12 mouse cellular contexts compared by ENCODE assay signal in genomic region chr1:86406914-86407313, GRCm38 (mm10). TPM values are rescaled to one million over a fixed set of nuclear protein-coding genes. Genes with fewer than 3 reads are reported as not detected.
DNase-seq lines count a peak whose midpoint lies in the region; ATAC-seq and TF ChIP-seq lines count a peak whose summit lies in the region.
"Had no signal": no experiment of that assay in that cellular context is flagged by ENCODE, and none has a peak within 500 bp of the region (broad histone marks: within the 10 kb centered on the region; RNA-seq: fewer than 3 reads in every experiment).

No protein-coding gene starts in this region.

- peak; percentile 41 for DNase-seq in thymus, postnatal 25 days
- DNase-seq in thymus, adult 18-20 months = no peak
- DNase-seq in heart, postnatal 4 days = peak; percentile 46
- DNase-seq in liver, postnatal 0 days = peak; percentile 81
- peak; percentile 17 for DNase-seq in yolk sac, embryonic 10.5 days (ENCODE audit: low spot score)
- DNase-seq in cerebellum, postnatal 14 days = no peak
- no peak for DNase-seq in ovary, adult 18-20 months (ENCODE audit: low spot score)
- DNase-seq in ovary, postnatal 10 days (ENCODE audit: low spot score) = no peak
- DNase-seq: right cerebral cortex, postnatal 25 days had no signal

- no peaks in the 10 kb centered on the region for H3K36me3 ChIP-seq in liver, postnatal 0 days (replicated peaks; ENCODE audit: insufficient read depth, low read length)
- H3K36me3 ChIP-seq: embryonic facial prominence, embryonic 13.5 days; midbrain, embryonic 10.5 days had no signal

- H3K27ac ChIP-seq in liver, postnatal 0 days (ENCODE audit: low read depth) = peak overlapping the region; percentile 82
- H3K27ac ChIP-seq: embryonic facial prominence, embryonic 13.5 days; midbrain, embryonic 10.5 days had no signal

- H3K9me3 ChIP-seq in liver, postnatal 0 days (ENCODE audit: low read length) = 0 out of 2 replicates have a peak, but pooled peaks cover 3% of the 10 kb centered on the region
- H3K9me3 ChIP-seq: embryonic facial prominence, embryonic 13.5 days; midbrain, embryonic 10.5 days had no signal

- no peak for TF ChIP-seq CTCF in liver, postnatal 0 days (IDR thresholded peaks at IDR 0.05; ENCODE audit: low read depth)

- ATAC-seq in liver, postnatal 0 days = peak; percentile 96

- H3K4me1 ChIP-seq in liver, postnatal 0 days (ENCODE audit: insufficient read depth) = peaks cover 14% of the 10 kb centered on the region; the same call in 1 of the 2 replicates

- TF ChIP-seq EP300 in liver, postnatal 0 days (IDR thresholded peaks at IDR 0.05; ENCODE audit: low read depth) = no peak

- no peak overlapping the region for H3K4me3 ChIP-seq in liver, postnatal 0 days (ENCODE audit: low read depth, low read length)
- H3K4me3 ChIP-seq: embryonic facial prominence, embryonic 13.5 days; midbrain, embryonic 10.5 days had no signal

- H3K9ac ChIP-seq in liver, postnatal 0 days (replicated peaks) = no peak overlapping the region
- H3K9ac ChIP-seq: embryonic facial prominence, embryonic 13.5 days had no signal

- no peak overlapping the region for H3K4me2 ChIP-seq in liver, postnatal 0 days (ENCODE audit: low read depth, low read length)
- H3K4me2 ChIP-seq: embryonic facial prominence, embryonic 13.5 days had no signal

- H3K27me3 ChIP-seq in liver, postnatal 0 days (ENCODE audit: insufficient read depth, low read length) = no peaks in the 10 kb centered on the region
- H3K27me3 ChIP-seq: embryonic facial prominence, embryonic 13.5 days had no signal

- WGBS in liver, postnatal 0 days (ENCODE audit: insufficient replicate concordance) = 29% methylated on average over 8 of the region's 8 CpGs

RNA-seq across cellular contexts. Expression of gene Nmur1, which starts 19.1 kb away (rescaled TPM):
- not detected for total RNA-seq in heart, postnatal 4 days (2021)
- polyA plus RNA-seq in liver, postnatal 0 days (2015; fragmentation: Nextera tagmentation; extraction: Ambion mirVana) = not detected in 2 replicates
- polyA plus RNA-seq: embryonic facial prominence, embryonic 13.5 days; intestine, embryonic 14.5 days; midbrain, embryonic 10.5 days had no signal

RNA-seq across cellular contexts. Expression of gene Tex44, which starts 19.2 kb away (rescaled TPM):
- total RNA-seq in heart, postnatal 4 days (2021) = not detected
- not detected in 2 replicates for polyA plus RNA-seq in liver, postnatal 0 days (2015; fragmentation: Nextera tagmentation; extraction: Ambion mirVana)
- polyA plus RNA-seq: embryonic facial prominence, embryonic 13.5 days; intestine, embryonic 14.5 days had no signal

RNA-seq across cellular contexts. Expression of gene Ncl, which starts 47.7 kb away (rescaled TPM):
- total RNA-seq in heart, postnatal 4 days (2021) = 100 to 1,000 TPM; 203 to 206 TPM
- 169 and 175 TPM in 2 replicates for polyA plus RNA-seq in liver, postnatal 0 days (2015; fragmentation: Nextera tagmentation; extraction: Ambion mirVana)

Comparison
In these comparisons a context has a peak if more than half of its experiments do, and no peak if none do; other contexts are left out.
1. DNase-seq: peak in thymus, postnatal 25 days (single experiment), heart, postnatal 4 days (single experiment), liver, postnatal 0 days (single experiment) and yolk sac, embryonic 10.5 days (single experiment); none in thymus, adult 18-20 months (0 of 2), cerebellum, postnatal 14 days (0 of 2), ovary, adult 18-20 months (single experiment) and ovary, postnatal 10 days (single experiment).